ENCODE assay signal across 10 mouse cellular contexts in genomic region chr11:35970806-35971705, GRCm38 (mm10). TPM values are rescaled to one million over a fixed set of nuclear protein-coding genes. Genes with fewer than 3 reads are reported as not detected.
A peak's percentile ranks its signal among the peaks of the same experiment; 100 is the strongest.
DNase-seq lines count a peak whose midpoint lies in the region; ATAC-seq and TF ChIP-seq lines count a peak whose summit lies in the region.
"Had no signal": no experiment of that assay in that cellular context is flagged by ENCODE, and none has a peak within 500 bp of the region (broad histone marks: within the 10 kb centered on the region; RNA-seq: fewer than 3 reads in every experiment).

No protein-coding gene starts in this region.

- no peak overlapping the region for H3K4me2 ChIP-seq in kidney, embryonic 15.5 days
- peak overlapping the region; percentile 46 for H3K4me2 ChIP-seq in intestine, postnatal 0 days (replicated peaks; ENCODE audit: low read depth)
- H3K4me2 ChIP-seq in myocyte (ENCODE audit: low read depth) = peak overlapping the region; percentile 60
- H3K4me2 ChIP-seq: midbrain, embryonic 15.5 days had no signal

- H3ac ChIP-seq in myocyte (ENCODE audit: control insufficient read depth, insufficient read length) = no peak overlapping the region

- ATAC-seq in kidney, embryonic 15.5 days (replicated peaks; ENCODE audit: low FRiP score) = no peak
- peak; percentile 88 for ATAC-seq in intestine, postnatal 0 days
- ATAC-seq: activated CD4-positive, CD25-positive, alpha-beta regulatory T cell, adult 4 months; midbrain, embryonic 15.5 days had no signal

- H3K36me3 ChIP-seq in kidney, embryonic 15.5 days = no peaks in the 10 kb centered on the region; the same call in 1 of the 2 replicates
- H3K36me3 ChIP-seq in intestine, postnatal 0 days (ENCODE audit: control insufficient read depth, insufficient read depth) = no peaks in the 10 kb centered on the region
- no peaks in the 10 kb centered on the region for H3K36me3 ChIP-seq in myocyte (ENCODE audit: control insufficient read depth, insufficient read depth)
- H3K36me3 ChIP-seq: midbrain, embryonic 15.5 days had no signal

- H3K79me2 ChIP-seq in myocyte (ENCODE audit: control insufficient read depth, insufficient read depth) = no peaks in the 10 kb centered on the region

- no peak for TF ChIP-seq CTCF in intestine, postnatal 0 days (IDR thresholded peaks at IDR 0.05; ENCODE audit: low read depth)

- 89% methylated on average over 19 of the region's 19 CpGs for WGBS in kidney, embryonic 15.5 days
- WGBS in intestine, postnatal 0 days = 39% methylated on average over 19 of the region's 19 CpGs

- no peak overlapping the region for H3K4me3 ChIP-seq in kidney, embryonic 15.5 days (replicated peaks)
- no peak overlapping the region for H3K4me3 ChIP-seq in intestine, postnatal 0 days (ENCODE audit: low read depth, low read length)
- H3K4me3 ChIP-seq in myocyte = no peak overlapping the region
- H3K4me3 ChIP-seq: midbrain, embryonic 15.5 days had no signal

- H3K4me1 ChIP-seq in kidney, embryonic 15.5 days = peaks cover 25% of the 10 kb centered on the region
- peaks cover 14% of the 10 kb centered on the region; the same call in 1 of the 2 replicates for H3K4me1 ChIP-seq in intestine, postnatal 0 days (replicated peaks; ENCODE audit: control insufficient read depth, insufficient read depth, low read length)

- H3K9ac ChIP-seq in kidney, embryonic 15.5 days = no peak overlapping the region
- no peak overlapping the region; the same call in 1 of the 2 replicates for H3K9ac ChIP-seq in intestine, postnatal 0 days (ENCODE audit: low read depth, low read length)
- H3K9ac ChIP-seq: midbrain, embryonic 15.5 days had no signal

- H3K9me3 ChIP-seq in kidney, embryonic 15.5 days (replicated peaks) = no peaks in the 10 kb centered on the region
- H3K9me3 ChIP-seq in intestine, postnatal 0 days (ENCODE audit: control insufficient read depth) = no peaks in the 10 kb centered on the region
- H3K9me3 ChIP-seq: midbrain, embryonic 15.5 days had no signal

- H3K27ac ChIP-seq in kidney, embryonic 15.5 days = no peak overlapping the region
- peak overlapping the region; percentile 81 for H3K27ac ChIP-seq in intestine, postnatal 0 days (ENCODE audit: low read depth, low read length)
- H3K27ac ChIP-seq: midbrain, embryonic 15.5 days had no signal

- no peak for TF ChIP-seq POLR2A in myocyte (IDR thresholded peaks at IDR 0.05; ENCODE audit: insufficient read length, low read depth)

- no peaks in the 10 kb centered on the region for H3K27me3 ChIP-seq in kidney, embryonic 15.5 days
- no peaks in the 10 kb centered on the region for H3K27me3 ChIP-seq in intestine, postnatal 0 days (replicated peaks; ENCODE audit: control insufficient read depth, insufficient read depth, low read length)
- H3K27me3 ChIP-seq in myocyte (ENCODE audit: control insufficient read depth, insufficient read depth, insufficient read length) = no peaks in the 10 kb centered on the region
- H3K27me3 ChIP-seq: midbrain, embryonic 15.5 days had no signal

- peak; percentile 65 for DNase-seq in kidney, adult 9 months
- peak; percentile 57 for DNase-seq in NIH3T3 (ENCODE audit: low read depth)
- no peak for DNase-seq in cerebellum, postnatal 10 days
- no peak for DNase-seq in ovary, postnatal 36 days (ENCODE audit: low spot score)
- DNase-seq: cerebellum, adult 11-12 months had no signal

TF ChIP-seq in myocyte, 11 proteins besides CTCF, POLR2A, EP300 and RAD21:
- TF ChIP-seq MAX (IDR thresholded peaks at IDR 0.05; ENCODE audit: low read depth) (no peak), E2F4 (IDR thresholded peaks at IDR 0.05; ENCODE audit: insufficient read depth) (no peak), MYOG (IDR thresholded peaks at IDR 0.05; ENCODE audit: control insufficient read depth in 1 of 3, insufficient read depth in 1 of 3, insufficient read length in 2 of 3, low read depth in 2 of 3) (no peak), TCF3 (IDR thresholded peaks at IDR 0.05; ENCODE audit: insufficient read length, low read depth) (no peak), TCF12 (IDR thresholded peaks at IDR 0.05; ENCODE audit: insufficient read depth, poor library complexity, severe bottlenecking) (no peak)

RNA-seq across cellular contexts. Expression of gene Wwc1, which starts 9.3 kb away (rescaled TPM):
- polyA plus RNA-seq in kidney, embryonic 15.5 days (2015; fragmentation: Nextera tagmentation; extraction: Ambion mirVana) = 6.9 and 7.1 TPM in 2 replicates
- 16.1 and 18.8 TPM in 2 replicates for polyA plus RNA-seq in intestine, postnatal 0 days (2015; fragmentation: Nextera tagmentation; extraction: Ambion mirVana)
- 1.2 TPM for polyA plus RNA-seq in myocyte (2012; fragmentation: generic; extraction: Trizol)
- polyA plus RNA-seq: activated CD4-positive, CD25-positive, alpha-beta regulatory T cell, adult 4 months had no signal

Comparison
In these comparisons a context has a peak if more than half of its experiments do, and no peak if none do; other contexts are left out.
1. DNase-seq: peak in kidney, adult 9 months (single experiment) and NIH3T3 (single experiment); none in cerebellum, postnatal 10 days (0 of 2) and ovary, postnatal 36 days (single experiment).